Mouse (Mus musculus) brown adipose tissue, adult 24 weeks (tissue): ENCODE results near the gene Ephx1. TPM values are rescaled to one million over a fixed set of nuclear protein-coding genes. Genes with fewer than 3 reads are reported as not detected.
"Not testable (repeated sequence)": the region's sequence is repeated elsewhere in the genome, so short reads cannot be mapped to it uniquely, and the experiment has no call there.

Experiments
- H3K27ac ChIP-seq: fragments of 200-500 bp; replicated peaks from 2 replicates; pipeline ENCODE4 v1.5.1; 2012; ENCODE audit warnings: low read depth, mild to moderate bottlenecking, low read length
- H3K4me1 ChIP-seq: fragments of 200-500 bp; 2 replicates; pipeline ENCODE4 v1.6.1; 2012; ENCODE audit warnings: low read length, mixed read lengths; ENCODE audit not compliant: control insufficient read depth, insufficient read depth, insufficient read length
- H3K4me3 ChIP-seq: fragments of 200-500 bp; 2 replicates; pipeline ENCODE4 v1.5.1; 2012; ENCODE audit warnings: low read depth, mild to moderate bottlenecking, low read length, moderate library complexity; ENCODE audit not compliant: insufficient read depth
- polyA plus RNA-seq: library from polyadenylated mRNA; stranded (reverse); fragments of >200 nt; gene quantifications from 2 replicates; pipeline ENCODE4 v1.2.4, GENCODE M21; 2012; ENCODE audit not compliant: missing spikeins, insufficient read depth, insufficient read length

Gene Ephx1
- polyA plus RNA-seq, 1 experiment = 27.8 TPM

DNA sequence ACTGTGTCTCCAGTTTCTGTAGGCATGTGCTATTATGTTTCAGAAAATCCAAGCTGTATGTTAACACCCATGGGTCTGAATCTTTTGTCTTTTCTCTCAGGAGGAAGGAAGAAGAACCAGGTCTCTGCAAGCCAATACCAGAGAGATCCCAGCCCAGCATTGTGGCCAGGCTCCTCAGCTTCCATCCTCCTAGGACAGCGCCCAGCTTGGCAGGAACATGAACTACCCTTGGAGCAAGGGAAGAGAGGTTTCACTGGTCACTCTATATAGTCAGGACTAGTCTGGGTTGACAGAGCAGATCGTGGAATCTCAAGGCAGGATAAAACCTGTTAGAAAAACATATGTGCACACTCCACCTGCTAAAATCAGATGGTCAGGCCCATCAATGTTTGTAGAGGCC, 16.9 kb downstream of the Ephx1 start:
- H3K27ac ChIP-seq = no peak overlapping the region
- H3K4me3 ChIP-seq = no peak overlapping the region
- H3K4me1 ChIP-seq = peaks cover 20% of the 10 kb centered on the region

DNA sequence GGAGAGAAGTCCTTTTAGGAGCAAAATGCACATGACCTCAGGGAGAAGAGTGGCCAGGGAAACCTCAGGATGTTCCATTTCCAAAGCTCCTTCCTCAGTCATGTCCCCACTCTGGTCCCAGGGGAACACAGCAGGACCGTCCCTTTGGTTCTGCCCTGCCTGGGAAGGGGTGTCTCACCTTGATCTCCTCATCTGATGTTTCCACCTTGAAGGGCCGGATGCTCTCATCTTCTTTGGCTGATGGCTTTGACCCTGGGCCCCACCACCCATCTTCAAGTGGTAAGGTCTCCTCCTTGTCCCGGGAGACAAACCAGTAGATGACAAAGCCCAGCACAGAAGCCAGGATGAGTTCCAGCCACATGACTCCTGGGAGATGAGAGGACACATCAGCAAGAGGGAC, 19.1 kb downstream of the Ephx1 start:
- H3K4me3 ChIP-seq = no peak overlapping the region
- peaks cover 12% of the 10 kb centered on the region; the same call in 1 of the 2 replicates for H3K4me1 ChIP-seq
- H3K27ac ChIP-seq = no peak overlapping the region

DNA sequence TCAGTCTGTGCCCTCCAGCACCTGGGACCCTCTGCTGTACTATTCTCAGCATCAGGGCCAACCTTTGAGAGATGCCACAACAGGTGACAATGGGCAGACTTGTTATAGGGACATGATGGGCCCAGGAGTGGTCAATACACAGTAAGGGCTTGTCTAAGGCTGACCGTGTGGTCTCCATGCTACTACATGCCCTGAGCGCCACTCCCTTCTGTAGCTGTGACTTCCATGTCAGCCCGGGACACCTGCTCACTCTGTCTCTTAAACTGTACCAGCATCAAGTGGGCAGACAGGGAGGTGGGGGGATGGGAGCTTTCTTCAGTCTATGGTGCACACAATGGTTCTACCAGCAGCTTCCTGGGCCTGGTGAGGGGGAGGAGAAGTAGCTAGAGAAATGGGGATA, 19.5 kb downstream of the Ephx1 start:
- H3K4me1 ChIP-seq = peaks cover 12% of the 10 kb centered on the region; the same call in 1 of the 2 replicates

DNA sequence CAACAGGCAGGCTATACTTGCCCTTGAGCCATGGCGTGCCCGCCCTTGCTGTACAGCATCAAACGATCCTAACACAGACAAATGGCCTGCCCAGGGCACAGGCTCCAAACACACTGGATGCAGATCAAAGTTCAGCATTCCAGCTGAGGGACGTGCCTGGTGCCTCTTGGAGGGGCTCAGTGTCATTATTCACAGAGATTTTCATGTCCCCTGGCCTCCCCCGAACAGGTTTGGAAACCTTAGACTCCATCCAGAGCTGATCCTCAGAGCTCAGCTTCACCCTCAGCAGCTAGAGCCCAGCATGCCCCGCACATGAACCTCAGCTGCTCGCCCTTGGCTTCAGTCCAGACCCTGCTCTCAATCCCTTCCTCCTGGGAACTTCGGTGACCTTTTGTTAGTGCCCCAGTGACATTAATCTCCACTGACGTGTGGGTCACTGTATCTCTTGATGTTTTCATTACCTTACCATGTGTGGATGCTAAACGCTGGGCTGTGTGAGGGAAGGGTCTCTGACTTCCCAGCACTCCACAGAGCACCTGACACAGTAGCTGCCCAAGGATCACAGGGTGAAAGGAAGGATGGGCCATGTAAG, 20.1 kb downstream of the Ephx1 start:
- peaks cover 12% of the 10 kb centered on the region; the same call in 1 of the 2 replicates for H3K4me1 ChIP-seq
- H3K27ac ChIP-seq = no peak overlapping the region
- H3K4me3 ChIP-seq = no peak overlapping the region

More for the DNA sequence above, 19.5 kb downstream of the Ephx1 start:
- Histone ChIP-seq H3K4me3 (no peak overlapping the region), H3K27ac (no peak overlapping the region)

DNA sequence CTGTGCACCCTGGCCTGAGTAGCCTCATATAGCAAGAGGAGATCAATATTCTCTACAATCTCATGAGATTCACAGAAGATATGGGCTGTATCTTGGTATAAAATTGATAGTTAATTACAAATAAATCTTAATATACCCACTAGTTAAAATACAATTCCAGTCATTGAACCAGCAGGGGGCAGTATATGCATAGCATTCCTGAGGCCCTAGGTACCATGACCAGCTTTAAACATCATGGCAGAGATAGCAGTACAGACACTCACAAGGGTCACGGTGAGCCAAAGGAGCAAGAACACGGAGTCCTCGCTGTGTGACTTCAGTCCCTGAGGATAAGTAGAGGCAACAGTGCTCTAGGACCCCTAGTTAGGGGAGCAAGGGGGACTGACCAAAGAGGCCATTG, 28.6 kb downstream of the Ephx1 start:
- Histone ChIP-seq H3K27ac (no peak overlapping the region), H3K4me1 (no peaks in the 10 kb centered on the region), H3K4me3 (no peak overlapping the region)

DNA sequence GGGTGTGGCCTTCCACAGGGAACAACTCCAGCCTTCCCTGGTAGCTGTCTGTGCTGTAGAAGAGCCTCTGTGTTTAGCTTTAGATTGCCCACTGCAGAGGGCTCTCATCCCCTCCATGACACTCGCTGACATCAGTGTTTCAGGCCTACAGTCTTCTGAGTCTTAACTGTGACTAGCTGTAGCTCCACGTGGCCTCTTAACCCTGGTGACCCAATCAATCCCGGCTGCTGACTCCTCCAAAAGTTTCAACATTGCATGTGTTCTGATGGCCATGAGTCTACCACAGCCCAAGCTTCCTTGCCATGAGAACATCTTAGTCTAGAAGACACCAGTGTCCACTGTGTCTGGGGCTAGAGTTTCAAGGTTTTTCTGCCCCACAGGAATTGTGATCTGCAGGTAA, 30.0 kb downstream of the Ephx1 start:
- Histone ChIP-seq H3K27ac (no peak overlapping the region), H3K4me3 (no peak overlapping the region), H3K4me1 (no peaks in the 10 kb centered on the region)

DNA sequence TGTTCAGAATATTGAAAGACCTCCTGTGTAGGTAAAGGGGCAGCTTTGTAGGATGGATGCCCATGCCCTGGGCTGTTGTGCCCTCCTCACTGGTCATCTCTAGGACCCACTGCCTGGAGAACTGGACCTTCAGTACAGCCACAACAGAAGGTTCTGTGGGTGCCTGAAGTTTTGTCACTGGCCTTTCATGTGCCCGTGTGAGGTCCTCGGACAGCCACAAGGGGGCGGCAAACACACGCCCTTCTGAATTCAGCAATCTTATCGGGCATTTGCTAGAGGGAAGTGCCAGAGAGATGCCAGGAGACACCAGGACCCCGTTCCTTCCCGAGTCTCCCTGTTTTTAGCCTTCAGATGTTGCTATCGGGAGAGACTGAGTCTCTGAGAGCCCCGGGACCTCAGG, 32.9 kb downstream of the Ephx1 start:
- Histone ChIP-seq H3K27ac (no peak overlapping the region), H3K4me3 (no peak overlapping the region), H3K4me1 (no peaks in the 10 kb centered on the region)

DNA sequence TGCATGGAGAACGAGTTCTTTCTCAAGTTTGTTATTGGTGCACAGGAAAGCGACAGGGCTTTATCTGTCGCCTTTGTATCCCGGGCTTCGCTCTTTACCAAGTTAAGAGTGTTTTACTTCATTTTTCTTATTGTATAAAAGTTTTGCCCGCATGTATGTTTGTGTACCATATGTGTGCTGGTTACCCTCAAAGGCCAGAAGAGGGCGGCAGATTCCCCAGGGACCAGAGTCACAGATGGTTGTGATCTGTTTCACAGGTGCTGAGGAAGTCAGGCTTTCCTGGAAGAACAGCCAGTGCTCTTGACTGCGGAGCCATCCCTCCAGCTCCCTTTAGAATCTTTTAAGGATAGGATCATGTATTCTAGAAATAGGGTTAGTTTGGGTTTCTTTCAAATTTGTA, 34.0 kb downstream of the Ephx1 start:
- Histone ChIP-seq H3K27ac (no peak overlapping the region), H3K4me1 (no peaks in the 10 kb centered on the region), H3K4me3 (no peak overlapping the region)

DNA sequence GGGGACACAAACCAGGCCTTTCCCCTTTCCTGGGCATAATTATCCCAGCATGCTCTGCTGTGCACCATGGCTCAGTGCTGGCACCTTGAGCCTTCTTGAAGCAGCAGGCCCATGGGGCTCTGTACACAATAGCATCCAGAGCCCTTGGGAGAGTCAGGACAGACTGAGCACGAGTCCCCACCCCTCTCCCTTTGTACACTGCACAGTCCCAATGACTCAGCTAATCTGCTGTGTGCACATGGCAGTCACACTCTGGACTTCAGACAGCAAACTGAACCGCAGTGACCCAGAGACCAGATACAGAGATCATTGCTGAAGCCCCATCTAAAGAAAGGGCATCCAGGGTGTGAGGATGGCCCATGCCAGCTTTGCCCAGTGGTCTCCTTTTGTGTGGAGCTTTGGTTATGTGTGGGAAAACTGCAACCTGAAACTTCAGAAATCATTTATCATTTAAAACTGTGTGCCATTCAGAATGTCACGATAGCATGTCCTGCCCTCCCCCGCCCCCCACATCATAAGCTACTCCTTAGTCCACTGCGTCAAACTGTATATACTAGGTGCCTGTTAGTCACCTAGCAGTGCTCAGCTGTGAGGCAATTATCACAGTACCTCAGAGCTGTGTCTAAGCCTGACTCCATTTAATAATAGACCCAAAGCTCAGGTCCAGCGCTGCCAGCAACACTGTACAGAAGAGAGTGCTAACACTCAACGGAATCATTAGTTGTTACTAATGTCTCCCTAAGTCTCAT, 39.2 kb downstream of the Ephx1 start:
- H3K4me1 ChIP-seq, H3K27ac ChIP-seq, H3K4me3 ChIP-seq: not testable (repeated sequence)

DNA sequence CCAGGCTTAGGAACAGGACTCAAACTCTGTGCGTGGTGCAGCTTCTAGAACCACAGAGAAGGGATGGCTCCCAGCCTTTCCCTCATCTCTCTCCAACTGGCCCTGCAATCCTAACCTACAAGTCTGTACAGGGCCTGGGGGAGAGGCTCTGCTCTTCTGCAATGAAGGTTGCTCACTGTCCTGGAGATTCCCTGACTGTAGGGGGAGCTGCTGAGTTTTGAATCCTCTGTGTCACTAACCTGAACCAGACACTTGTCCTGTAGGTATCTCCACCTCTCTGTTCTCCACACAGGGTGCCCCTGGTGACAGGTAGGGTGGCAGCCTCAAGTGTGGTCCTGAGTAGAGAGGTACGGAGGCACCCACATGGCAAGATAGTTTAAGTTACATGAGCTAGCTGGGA, 40.2 kb downstream of the Ephx1 start:
- Histone ChIP-seq H3K4me3 (no peak overlapping the region), H3K27ac (no peak overlapping the region), H3K4me1 (no peaks in the 10 kb centered on the region)

DNA sequence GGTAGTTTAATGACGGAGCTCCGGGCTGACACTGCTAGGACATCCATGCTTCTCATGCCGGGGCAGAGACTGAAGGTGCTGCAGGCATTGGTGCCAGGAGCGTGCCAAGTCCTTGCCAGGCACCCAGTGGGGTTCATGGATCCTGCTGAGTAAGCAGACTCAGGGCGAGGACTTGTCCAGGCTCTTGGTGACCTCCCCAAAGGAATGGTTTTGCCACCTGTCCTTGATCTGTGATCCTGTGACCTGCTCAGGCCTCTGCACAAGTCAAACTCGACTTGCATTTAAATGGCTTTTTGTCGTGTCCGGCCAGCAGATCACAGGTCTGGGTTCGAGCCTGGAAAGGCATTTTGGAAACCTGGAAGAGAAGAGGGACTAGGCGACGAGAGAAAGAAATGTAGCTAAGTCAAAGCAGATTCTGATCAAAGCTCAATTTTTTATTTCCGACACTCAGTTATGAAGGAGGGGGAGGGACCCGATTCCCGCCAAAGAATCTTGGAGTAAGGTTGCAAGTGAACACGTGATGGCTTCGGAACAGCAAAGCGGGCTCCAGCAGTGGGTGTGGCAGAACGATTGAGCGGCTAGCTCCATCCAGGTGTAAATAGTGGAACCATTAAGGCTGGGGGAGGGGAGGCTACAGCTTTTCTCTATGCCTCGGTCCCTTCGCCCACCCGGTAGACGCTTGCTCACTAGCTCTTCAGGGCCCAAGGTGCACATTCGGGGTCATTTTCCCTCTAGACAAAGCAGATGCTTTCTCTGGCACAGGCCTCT, 41.0 kb downstream of the Ephx1 start:
- Histone ChIP-seq H3K27ac (no peak overlapping the region), H3K4me1 (no peaks in the 10 kb centered on the region), H3K4me3 (no peak overlapping the region)

DNA sequence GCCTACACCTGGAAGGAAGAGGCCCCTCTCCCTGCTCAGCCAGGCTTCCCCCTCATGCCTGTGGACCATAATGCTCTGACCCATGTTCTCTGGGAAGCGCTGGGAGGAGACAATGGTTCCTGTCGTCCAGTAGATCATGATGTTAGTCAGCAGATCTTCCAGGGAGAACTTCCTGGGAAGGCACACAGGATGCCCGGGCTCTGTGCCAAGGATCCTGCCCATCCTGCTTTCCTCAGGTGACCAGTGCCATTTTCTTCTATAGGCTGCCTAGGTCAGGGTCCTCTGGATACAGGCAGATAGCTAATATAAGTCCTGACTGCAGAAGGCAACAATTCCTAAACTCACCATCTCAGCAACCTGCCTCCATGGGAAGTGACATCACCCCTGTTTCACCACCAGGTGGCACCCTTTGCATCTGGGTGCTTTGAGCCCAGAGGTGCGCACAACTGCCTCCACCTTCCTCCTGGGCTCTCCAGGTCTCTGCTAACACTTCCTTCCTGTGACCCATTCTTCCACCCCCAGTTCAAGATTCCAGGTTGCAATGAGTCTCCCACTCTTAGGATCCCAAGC, 44.5 kb downstream of the Ephx1 start:
- Histone ChIP-seq H3K4me1 (no peaks in the 10 kb centered on the region), H3K4me3 (no peak overlapping the region)

DNA sequence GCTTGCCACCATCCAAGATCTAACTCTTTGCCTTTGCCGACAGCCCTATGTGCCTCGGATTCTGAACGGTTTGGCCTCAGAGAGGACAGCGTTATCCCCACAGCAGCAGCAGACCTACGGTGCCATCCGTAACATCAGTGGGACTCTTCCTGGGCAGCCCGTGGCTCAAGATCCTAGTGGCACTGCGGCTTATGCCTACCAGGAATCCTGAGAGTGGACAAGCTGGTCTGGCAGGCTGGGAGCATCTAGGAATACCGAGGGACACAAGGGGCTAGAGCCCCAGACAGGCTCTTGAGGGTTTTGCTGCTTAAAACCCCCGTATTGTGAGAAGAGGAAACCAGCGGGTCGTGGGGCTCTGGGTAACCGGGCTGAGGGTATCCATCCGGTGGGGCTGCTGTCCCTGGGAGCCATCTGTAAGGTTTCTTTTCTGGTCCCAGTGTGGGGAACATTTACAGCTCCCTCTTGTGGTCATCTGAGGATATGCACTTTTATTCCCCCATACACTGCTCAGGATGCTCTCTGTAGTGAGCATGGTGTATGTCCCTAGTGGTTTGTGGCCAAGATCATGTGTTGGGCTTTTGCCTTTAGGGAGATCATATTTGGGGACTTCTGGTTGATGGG, 46.5 kb downstream of the Ephx1 start:
- Histone ChIP-seq H3K27ac (no peak overlapping the region), H3K4me1 (no peaks in the 10 kb centered on the region), H3K4me3 (no peak overlapping the region)

More for the DNA sequence above, 44.5 kb downstream of the Ephx1 start:
- H3K27ac ChIP-seq = no peak overlapping the region

DNA sequence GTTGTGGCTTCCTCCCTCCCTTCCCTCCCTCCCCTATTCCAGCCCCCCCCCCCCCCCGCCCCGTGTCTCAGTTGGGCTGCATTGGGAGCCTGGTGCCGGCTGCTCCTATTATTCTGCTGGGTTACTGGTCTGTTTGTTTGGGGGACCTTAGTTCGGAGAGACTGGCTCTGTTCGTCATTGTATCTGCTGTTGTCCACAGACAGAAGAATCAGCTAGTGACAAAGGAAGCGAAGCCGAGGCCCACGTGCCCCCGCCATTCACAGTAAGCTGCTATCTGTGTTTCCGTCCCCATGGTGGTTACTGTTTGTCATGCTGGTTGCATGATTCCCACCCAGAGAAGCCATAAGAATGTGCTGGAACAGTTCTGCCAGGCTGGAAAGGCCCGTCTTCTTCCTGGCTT, 47.8 kb downstream of the Ephx1 start:
- Histone ChIP-seq H3K27ac (no peak overlapping the region), H3K4me1 (no peaks in the 10 kb centered on the region), H3K4me3 (no peak overlapping the region)

DNA sequence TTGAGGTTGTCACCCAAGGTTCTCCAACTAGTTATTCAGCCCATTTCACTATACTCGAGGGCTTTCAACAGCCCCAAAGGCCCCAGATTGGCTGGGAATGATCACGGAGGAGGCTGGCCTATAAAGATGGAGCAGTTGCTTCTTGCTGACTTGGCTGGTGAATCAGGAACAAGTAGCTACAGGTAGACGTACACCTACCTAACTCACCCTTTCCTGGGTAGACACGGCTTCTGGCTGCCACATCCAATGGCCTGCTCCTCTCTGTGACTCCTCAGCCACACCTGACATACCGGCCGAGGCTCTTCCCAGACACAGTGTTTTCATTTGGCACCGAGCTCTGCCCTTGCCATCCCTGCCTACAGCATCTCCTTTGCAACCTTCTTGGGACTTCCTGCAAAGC, 53.4 kb downstream of the Ephx1 start:
- H3K4me1 ChIP-seq = no peaks in the 10 kb centered on the region
- H3K27ac ChIP-seq = no peak overlapping the region
- no peak overlapping the region for H3K4me3 ChIP-seq
